Mouse (Mus musculus) activated CD4-positive, CD25-positive, alpha-beta regulatory T cell (primary cell): ENCODE data around the gene Apip. TPM values are rescaled to one million over a fixed set of nuclear protein-coding genes. Genes with fewer than 3 reads are reported as not detected.

Source experiments
- polyA plus RNA-seq, 2 experiments: library from polyadenylated mRNA; unstranded; fragments of 100-300 nt; shearing (Covaris generic); gene quantifications; one replicate each; pipeline ENCODE4 v1.2.1; 2017

Apip gene
- polyA plus RNA-seq: 10 to 100 TPM; 25.5 to 29.7 TPM

DNA sequence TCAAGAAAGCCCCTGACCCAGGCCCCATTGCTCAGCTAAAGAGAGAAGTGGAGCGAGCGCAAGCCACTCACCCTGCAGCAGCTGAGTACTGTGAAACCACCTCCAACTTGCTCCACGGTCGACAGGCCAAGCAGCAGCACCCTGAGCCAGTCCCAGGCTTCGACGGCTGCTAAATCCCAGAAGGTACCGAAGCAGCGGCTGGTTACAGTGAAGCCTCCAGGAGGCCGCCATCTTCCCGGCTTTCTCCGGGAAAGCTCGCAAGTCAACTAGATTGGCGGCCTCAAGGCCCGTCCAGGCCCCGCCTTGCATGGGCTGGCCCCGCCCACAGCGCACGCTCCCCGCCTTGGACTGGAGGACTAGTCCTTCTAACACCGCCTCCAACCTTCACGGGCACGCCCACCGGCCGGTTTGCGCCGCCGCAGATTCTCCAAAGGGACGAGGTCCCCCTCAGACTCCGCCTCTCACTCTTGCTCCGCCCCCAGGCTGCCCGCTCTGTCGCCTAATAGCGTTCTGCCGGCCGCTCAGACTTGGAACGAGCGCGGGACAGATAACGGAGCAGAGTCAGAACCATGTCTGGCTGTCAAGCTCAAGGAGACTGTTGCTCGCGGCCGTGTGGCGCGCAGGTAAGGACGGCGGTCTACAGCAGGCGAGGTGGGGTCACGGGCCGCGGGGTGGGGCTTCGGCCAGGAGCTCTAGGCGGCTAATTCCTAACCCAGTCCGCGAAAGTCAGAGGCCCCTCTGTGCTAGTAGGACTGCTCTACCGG lies at the start of gene Apip, which contains the start of gene Pdhx:
Apip (plus strand) TSS at position 457 of the 764 bp plus-strand sequence.
Pdhx (minus strand) TSS at position 295 of the 764 bp plus-strand sequence.

Other genes with a start within 250 kb of the Apip start
- gene Cd44, start 172.0 kb upstream of the Apip start, polyA plus RNA-seq: 10 to 100 TPM; 56.0 to 77.1 TPM
- 10 to 100 TPM; 19.9 to 22.3 TPM for gene Pdhx, start 162 bp upstream of the Apip start, polyA plus RNA-seq
- under 1 TPM in 1 of 2 experiments, not detected in 1; 0.88 TPM for gene Ehf, start 229.6 kb downstream of the Apip start, polyA plus RNA-seq